Mouse (Mus musculus) limb, embryonic 14.5 days (tissue): Measurements from ENCODE around the gene Lefty2. TPM values are rescaled to one million over a fixed set of nuclear protein-coding genes. Genes with fewer than 3 reads are reported as not detected.
"Not testable (repeated sequence)": the region's sequence is repeated elsewhere in the genome, so short reads cannot be mapped to it uniquely, and the experiment has no call there.

Experiments used
- ATAC-seq: fragments of 200-750 bp; cut with Nextera tagmentation; 2 replicates; pipeline ENCODE4 v1.8.0; 2017; ENCODE audit warnings: low read depth, moderate number of reproducible peaks, moderate TSS enrichment; ENCODE audit not compliant: low FRiP score
- DNase-seq: peaks from one replicate; pipeline ENCODE4 v3.0.0-alpha.2; 2015; ENCODE audit warnings: low spot score
- H3K27ac ChIP-seq: fragments of 300-500 bp; sonication (generic); replicated peaks from 2 replicates; pipeline ENCODE4 v1.5.1; 2014; ENCODE audit warnings: low read depth, mild to moderate bottlenecking, low read length, moderate library complexity, mixed read lengths
- H3K27me3 ChIP-seq: fragments of 300-500 bp; sonication (generic); 2 replicates; pipeline ENCODE4 v1.6.1; 2014; ENCODE audit warnings: low read length, mixed read lengths; ENCODE audit not compliant: control insufficient read depth, insufficient read depth
- H3K36me3 ChIP-seq: fragments of 300-500 bp; sonication (generic); 2 replicates; pipeline ENCODE4 v1.6.1; 2014; ENCODE audit warnings: mild to moderate bottlenecking, low read length, moderate library complexity, mixed read lengths; ENCODE audit not compliant: control insufficient read depth, insufficient read depth
- H3K4me1 ChIP-seq: fragments of 300-500 bp; sonication (generic); 2 replicates; pipeline ENCODE4 v1.6.1; 2014; ENCODE audit warnings: antibody characterized with exemption, low read length, mixed read lengths; ENCODE audit not compliant: control insufficient read depth, insufficient read depth
- H3K4me2 ChIP-seq: fragments of 300-500 bp; sonication (generic); replicated peaks from 2 replicates; pipeline ENCODE4 v1.6.1; 2014; ENCODE audit warnings: low read depth, mild to moderate bottlenecking, low read length, moderate library complexity; ENCODE audit not compliant: severe bottlenecking
- H3K4me3 ChIP-seq: fragments of 300-500 bp; sonication (generic); replicated peaks from 2 replicates; pipeline ENCODE4 v1.5.1; 2014; ENCODE audit warnings: low read length
- H3K9ac ChIP-seq: fragments of 300-500 bp; sonication (generic); 2 replicates; pipeline ENCODE4 v1.6.1; 2014; ENCODE audit warnings: mild to moderate bottlenecking, low read depth, low read length, moderate library complexity; ENCODE audit not compliant: severe bottlenecking
- H3K9me3 ChIP-seq: fragments of 300-500 bp; sonication (generic); 2 replicates; pipeline ENCODE4 v1.6.1; 2016; ENCODE audit warnings: low read length; ENCODE audit not compliant: control insufficient read depth
- POLR2A ChIP-seq: fragments of 200-500 bp; IDR thresholded peaks from 2 replicates; pipeline ENCODE4 v1.8.0; 2012; ENCODE audit warnings: inconsistent platforms, mild to moderate bottlenecking, moderate library complexity, borderline replicate concordance; ENCODE audit not compliant: insufficient read depth, insufficient read length; ENCODE audit errors: extremely low read depth
- WGBS: fragments of 180-500 bp; shearing (Covaris S2); extraction: QIAGEN DNeasy Blood & Tissue Kit; methylation state at CpG from one replicate; pipeline ENCODE4 v1.1.7; 2014; 5-methylcytosine and 5-hydroxymethylcytosine counted together
- polyA plus RNA-seq, 2 experiments: library from polyadenylated mRNA; depleted of rRNA in 1 of 2; stranded (reverse) in 1 of 2; unstranded in 1 of 2; fragments of >200 nt; fragmentation: Nextera tagmentation in 1 of 2; extraction: Ambion mirVana in 1 of 2; gene quantifications; 2 replicates each; pipeline versions ENCODE4 v1.2.1 to v1.2.3; 2012 to 2014

The Lefty2 gene
- polyA plus RNA-seq, 2 experiments = 0.11 to 0.17 TPM

DNA sequence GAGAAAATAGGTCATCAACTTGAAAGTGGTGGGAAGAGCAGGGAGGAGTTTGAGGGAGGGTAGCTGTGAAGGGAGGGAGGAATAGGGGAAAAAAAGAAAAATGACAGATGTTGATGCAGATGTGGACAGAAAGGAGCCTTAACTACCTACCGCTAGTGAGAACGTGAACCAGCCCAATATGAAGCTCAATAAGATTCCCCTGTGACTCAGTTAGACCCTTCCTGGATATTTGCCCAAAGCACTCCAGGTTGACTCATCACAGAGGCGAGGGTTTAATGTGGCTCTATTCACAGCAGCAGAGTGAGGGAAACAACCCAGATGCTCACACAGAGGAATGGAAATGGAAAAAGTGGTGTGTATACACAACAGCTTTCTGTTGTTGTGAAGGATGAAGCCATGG, 38.2 kb downstream of the Lefty2 start:
- no peaks in the 10 kb centered on the region for H3K4me1 ChIP-seq
- no peaks in the 10 kb centered on the region for H3K9me3 ChIP-seq
- no peaks in the 10 kb centered on the region for H3K36me3 ChIP-seq
- DNase-seq (no peak), ATAC-seq (no peak)
- no peak for TF ChIP-seq POLR2A
- peaks cover 26% of the 10 kb centered on the region for H3K27me3 ChIP-seq
- no peak overlapping the region for H3K4me3 ChIP-seq
- WGBS = 43% methylated on average over 3 of the region's 3 CpGs
- H3K27ac ChIP-seq = no peak overlapping the region
- H3K4me2 ChIP-seq = no peak overlapping the region
- no peak overlapping the region for H3K9ac ChIP-seq

DNA sequence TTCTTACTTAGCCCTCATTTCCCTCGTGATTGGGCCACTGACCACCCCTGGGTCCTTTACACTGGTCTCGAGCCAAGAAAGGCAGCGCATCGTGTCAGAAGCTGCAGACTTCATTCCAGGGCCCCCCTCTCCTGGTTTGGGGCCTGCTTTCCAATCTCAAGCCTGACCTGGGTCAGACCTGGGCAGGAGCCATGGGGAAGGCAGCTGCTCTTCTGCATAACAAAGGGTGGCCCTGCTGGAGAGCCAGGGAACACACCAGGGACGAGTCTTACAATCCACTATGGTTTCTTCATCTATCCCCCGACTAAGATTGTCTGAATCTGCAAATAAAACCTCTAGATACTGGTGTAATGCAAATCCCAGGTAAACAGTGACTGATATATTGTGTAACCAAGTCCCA, 40.8 kb downstream of the Lefty2 start:
- no peak overlapping the region for H3K4me2 ChIP-seq
- no peak overlapping the region for H3K27ac ChIP-seq
- H3K4me1 ChIP-seq = no peaks in the 10 kb centered on the region
- peaks cover 35% of the 10 kb centered on the region for H3K27me3 ChIP-seq
- H3K9me3 ChIP-seq = no peaks in the 10 kb centered on the region
- H3K4me3 ChIP-seq = no peak overlapping the region
- H3K36me3 ChIP-seq = no peaks in the 10 kb centered on the region
- 34% methylated on average over 6 of the region's 6 CpGs for WGBS
- ATAC-seq (no peak), DNase-seq (no peak)
- no peak for TF ChIP-seq POLR2A
- H3K9ac ChIP-seq = no peak overlapping the region

DNA sequence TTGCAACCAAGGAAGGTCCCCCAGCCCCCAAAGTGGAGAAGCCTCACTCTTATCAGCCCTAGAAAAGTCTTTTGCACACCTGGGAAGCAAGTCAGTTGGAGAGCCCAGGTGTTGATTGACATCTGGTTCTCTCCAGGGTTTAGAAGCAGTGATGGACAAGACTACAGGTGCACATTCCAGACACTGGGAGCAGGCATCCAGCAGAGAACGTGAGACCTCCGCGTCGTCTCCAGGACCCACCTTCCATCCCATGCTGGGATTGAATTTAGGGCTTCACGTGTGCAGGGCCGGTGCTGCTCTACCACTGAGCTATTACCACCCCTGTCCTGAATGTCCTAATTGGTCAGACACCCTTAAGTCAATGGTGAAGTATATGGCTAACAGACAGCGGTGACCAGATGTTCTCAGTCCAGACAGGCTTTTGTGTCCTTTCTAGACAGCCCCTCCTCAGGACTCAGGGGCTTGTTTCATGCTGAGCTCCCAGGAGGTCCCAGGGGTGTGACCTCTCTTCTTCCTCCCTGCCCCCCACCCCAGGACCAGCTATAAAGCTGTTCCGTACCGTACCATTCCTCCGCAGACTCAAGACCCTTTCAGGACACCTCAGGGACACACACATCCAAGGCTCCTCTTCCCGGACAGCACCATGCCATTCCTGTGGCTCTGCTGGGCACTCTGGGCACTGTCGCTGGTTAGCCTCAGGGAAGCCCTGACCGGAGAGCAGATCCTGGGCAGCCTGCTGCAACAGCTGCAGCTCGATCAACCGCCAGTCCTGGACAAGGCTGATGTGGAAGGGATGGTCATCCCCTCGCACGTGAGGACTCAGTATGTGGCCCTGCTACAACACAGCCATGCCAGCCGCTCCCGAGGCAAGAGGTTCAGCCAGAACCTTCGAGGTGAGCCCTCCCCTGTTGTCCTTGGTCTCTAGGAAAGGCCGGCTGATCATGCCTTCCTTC, 41.8 kb downstream of the Lefty2 start, which contains the start of gene Lefty1:
Gene Lefty1, plus strand, starts transcription at position 556 of the 953 bp plus-strand sequence.
- 14% methylated on average over 21 of the region's 21 CpGs for WGBS
- H3K4me1 ChIP-seq = no peaks in the 10 kb centered on the region
- H3K9me3 ChIP-seq = no peaks in the 10 kb centered on the region
- no peak within 1 kb of the TSS for H3K9ac ChIP-seq
- ATAC-seq (no peak), DNase-seq (no peak)
- no peak within 1 kb of the TSS for H3K4me2 ChIP-seq
- H3K36me3 ChIP-seq = no peaks in the 10 kb centered on the region
- H3K27me3 ChIP-seq = peaks cover 35% of the 10 kb centered on the region
- H3K4me3 ChIP-seq = no peak within 1 kb of the TSS
- H3K27ac ChIP-seq = no peak within 1 kb of the TSS
- TF ChIP-seq POLR2A = no peak

- not testable (repeated sequence) for H3K27ac ChIP-seq, H3K36me3 ChIP-seq, H3K9ac ChIP-seq, H3K9me3 ChIP-seq, H3K4me1 ChIP-seq
- DNase-seq (peak; percentile 45), ATAC-seq (peak; percentile 75; the same call in 1 of the 2 replicates)
- Histone ChIP-seq H3K4me2 (peak overlapping the region; percentile 35), H3K4me3 (peak overlapping the region; percentile 22), H3K27me3 (peaks cover 35% of the 10 kb centered on the region)
- WGBS = 2% methylated on average over 33 of the region's 41 CpGs
Measured at GRCm38 (mm10) chr1:180936610-180937398, 43.9 kb downstream of the Lefty2 start.

DNA sequence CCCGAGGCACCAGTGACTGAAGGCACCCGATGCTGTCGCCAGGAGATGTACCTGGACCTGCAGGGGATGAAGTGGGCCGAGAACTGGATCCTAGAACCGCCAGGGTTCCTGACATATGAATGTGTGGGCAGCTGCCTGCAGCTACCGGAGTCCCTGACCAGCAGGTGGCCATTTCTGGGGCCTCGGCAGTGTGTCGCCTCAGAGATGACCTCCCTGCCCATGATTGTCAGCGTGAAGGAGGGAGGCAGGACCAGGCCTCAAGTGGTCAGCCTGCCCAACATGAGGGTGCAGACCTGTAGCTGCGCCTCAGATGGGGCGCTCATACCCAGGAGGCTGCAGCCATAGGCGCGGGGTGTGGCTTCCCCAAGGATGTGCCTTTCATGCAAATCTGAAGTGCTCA, 44.7 kb downstream of the Lefty2 start:
- H3K9me3 ChIP-seq, H3K4me1 ChIP-seq, DNase-seq, H3K27ac ChIP-seq, ATAC-seq, H3K4me3 ChIP-seq, H3K4me2 ChIP-seq, H3K9ac ChIP-seq, H3K36me3 ChIP-seq: not testable (repeated sequence)
- H3K27me3 ChIP-seq = peaks cover 35% of the 10 kb centered on the region
- 39% methylated on average over 10 of the region's 13 CpGs for WGBS

DNA sequence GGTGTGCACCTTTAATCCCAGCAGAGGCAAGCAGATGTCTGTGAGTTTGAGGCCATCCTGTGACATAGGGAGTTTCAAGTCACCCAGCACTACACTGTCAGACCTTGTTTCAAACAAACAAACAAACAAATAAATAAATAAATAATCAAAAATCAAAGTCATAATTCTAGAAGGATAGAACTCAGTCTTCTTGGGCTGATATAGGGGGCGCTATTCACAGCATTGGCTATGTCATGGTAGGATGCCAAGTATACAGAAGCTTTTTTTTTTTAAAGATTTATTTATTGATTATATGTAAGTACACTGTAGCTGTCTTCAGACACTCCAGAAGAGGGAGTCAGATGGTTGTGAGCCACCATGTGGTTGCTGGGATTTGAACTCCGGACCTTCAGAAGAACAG, 45.9 kb downstream of the Lefty2 start:
- ATAC-seq = not testable (repeated sequence)

More for the DNA sequence above, 45.9 kb downstream of the Lefty2 start:
- WGBS = 68% methylated on average over 2 of the region's 2 CpGs
- H3K9me3 ChIP-seq, H3K4me2 ChIP-seq, H3K36me3 ChIP-seq, DNase-seq, H3K27ac ChIP-seq, H3K4me3 ChIP-seq, H3K9ac ChIP-seq: not testable (repeated sequence)
- Histone ChIP-seq H3K4me1 (peaks cover 18% of the 10 kb centered on the region; the same call in 1 of the 2 replicates), H3K27me3 (peaks cover 30% of the 10 kb centered on the region)
